Mouse (Mus musculus): ENCODE results near the gene Mad1l1. TPM values are rescaled to one million over a fixed set of nuclear protein-coding genes. Genes with fewer than 3 reads are reported as not detected.

Gene Mad1l1
- polyA plus RNA-seq, 1 experiment from 2014 or later, result 39.1 TPM

GRCm38 (mm10) chr5:140249359-140250062, 71.8 kb downstream of the Mad1l1 start:
- no peak for ATAC-seq (ENCODE audit: insufficient number of reproducible peaks, insufficient read depth, low FRiP score, low read depth)
- no peak overlapping the region for H3K27ac ChIP-seq (ENCODE audit: low read length)
- H3K27me3 ChIP-seq (ENCODE audit: control insufficient read depth, insufficient read depth, low read length), result no peaks in the 10 kb centered on the region
- no peak overlapping the region for H3K4me3 ChIP-seq (ENCODE audit: low read depth, low read length)
- no peaks in the 10 kb centered on the region; the same call in 1 of the 2 replicates for H3K36me3 ChIP-seq (ENCODE audit: control insufficient read depth, insufficient read depth, low read length)
- no peak overlapping the region for H3K4me2 ChIP-seq (replicated peaks; ENCODE audit: low read depth, low read length)
- H3K9ac ChIP-seq (replicated peaks; ENCODE audit: low read depth, low read length), result no peak overlapping the region
- no peaks in the 10 kb centered on the region for H3K4me1 ChIP-seq (ENCODE audit: control insufficient read depth, insufficient read depth, low read length)
- no peaks in the 10 kb centered on the region for H3K9me3 ChIP-seq (ENCODE audit: control insufficient read depth, low read depth, low read length)
- WGBS, result 84% methylated on average over 6 of the region's 6 CpGs

- Histone ChIP-seq H3K4me2 (replicated peaks; ENCODE audit: low read depth, low read length) (no peak overlapping the region), H3K4me3 (ENCODE audit: low read depth, low read length) (no peak overlapping the region), H3K36me3 (ENCODE audit: control insufficient read depth, insufficient read depth, low read length) (no peaks in the 10 kb centered on the region; the same call in 1 of the 2 replicates), H3K27ac (ENCODE audit: low read length) (no peak overlapping the region), H3K9ac (replicated peaks; ENCODE audit: low read depth, low read length) (no peak overlapping the region), H3K27me3 (ENCODE audit: control insufficient read depth, insufficient read depth, low read length) (no peaks in the 10 kb centered on the region), H3K4me1 (ENCODE audit: control insufficient read depth, insufficient read depth, low read length) (no peaks in the 10 kb centered on the region), H3K9me3 (ENCODE audit: control insufficient read depth, low read depth, low read length) (no peaks in the 10 kb centered on the region)
- no peak for ATAC-seq (ENCODE audit: insufficient number of reproducible peaks, insufficient read depth, low FRiP score, low read depth)
- WGBS, result 63% methylated on average over 2 of the region's 2 CpGs
Measured at GRCm38 (mm10) chr5:140248101-140248500, 73.3 kb downstream of the Mad1l1 start.

GRCm38 (mm10) chr5:140240235-140240634, 81.1 kb downstream of the Mad1l1 start:
- no peak overlapping the region for H3K4me3 ChIP-seq (ENCODE audit: low read depth, low read length)
- no peak overlapping the region for H3K4me2 ChIP-seq (replicated peaks; ENCODE audit: low read depth, low read length)
- H3K27ac ChIP-seq (ENCODE audit: low read length), result no peak overlapping the region
- no peaks in the 10 kb centered on the region for H3K27me3 ChIP-seq (ENCODE audit: control insufficient read depth, insufficient read depth, low read length)
- no peaks in the 10 kb centered on the region for H3K4me1 ChIP-seq (ENCODE audit: control insufficient read depth, insufficient read depth, low read length)
- H3K9ac ChIP-seq (replicated peaks; ENCODE audit: low read depth, low read length), result no peak overlapping the region
- no peaks in the 10 kb centered on the region for H3K9me3 ChIP-seq (ENCODE audit: control insufficient read depth, low read depth, low read length)
- H3K36me3 ChIP-seq (ENCODE audit: control insufficient read depth, insufficient read depth, low read length), result no peaks in the 10 kb centered on the region
- WGBS, result 93% methylated on average over 3 of the region's 3 CpGs
- no peak for ATAC-seq (ENCODE audit: insufficient number of reproducible peaks, insufficient read depth, low FRiP score, low read depth)

- Histone ChIP-seq H3K9ac (replicated peaks; ENCODE audit: low read depth, low read length) (no peak overlapping the region), H3K4me2 (replicated peaks; ENCODE audit: low read depth, low read length) (no peak overlapping the region), H3K4me1 (ENCODE audit: control insufficient read depth, insufficient read depth, low read length) (no peaks in the 10 kb centered on the region), H3K27me3 (ENCODE audit: control insufficient read depth, insufficient read depth, low read length) (no peaks in the 10 kb centered on the region), H3K36me3 (ENCODE audit: control insufficient read depth, insufficient read depth, low read length) (no peaks in the 10 kb centered on the region), H3K27ac (ENCODE audit: low read length) (no peak overlapping the region), H3K4me3 (ENCODE audit: low read depth, low read length) (no peak overlapping the region), H3K9me3 (ENCODE audit: control insufficient read depth, low read depth, low read length) (no peaks in the 10 kb centered on the region)
- WGBS, result 75% methylated on average over 3 of the region's 3 CpGs
- no peak for ATAC-seq (ENCODE audit: insufficient number of reproducible peaks, insufficient read depth, low FRiP score, low read depth)
Measured at GRCm38 (mm10) chr5:140238880-140239279, 82.5 kb downstream of the Mad1l1 start.

- H3K4me2 ChIP-seq (replicated peaks; ENCODE audit: low read depth, low read length), result no peak overlapping the region
- 77% methylated on average over 6 of the region's 6 CpGs for WGBS
- no peak overlapping the region for H3K27ac ChIP-seq (ENCODE audit: low read length)
- no peaks in the 10 kb centered on the region for H3K36me3 ChIP-seq (ENCODE audit: control insufficient read depth, insufficient read depth, low read length)
- no peak overlapping the region for H3K9ac ChIP-seq (replicated peaks; ENCODE audit: low read depth, low read length)
- ATAC-seq (ENCODE audit: insufficient number of reproducible peaks, insufficient read depth, low FRiP score, low read depth), result no peak
- no peaks in the 10 kb centered on the region for H3K27me3 ChIP-seq (ENCODE audit: control insufficient read depth, insufficient read depth, low read length)
- H3K4me3 ChIP-seq (ENCODE audit: low read depth, low read length), result no peak overlapping the region
- no peaks in the 10 kb centered on the region for H3K4me1 ChIP-seq (ENCODE audit: control insufficient read depth, insufficient read depth, low read length)
- no peaks in the 10 kb centered on the region for H3K9me3 ChIP-seq (ENCODE audit: control insufficient read depth, low read depth, low read length)
Measured at GRCm38 (mm10) chr5:140230818-140231217, 90.5 kb downstream of the Mad1l1 start.

GRCm38 (mm10) chr5:140228306-140228705, 93.0 kb downstream of the Mad1l1 start:
- Histone ChIP-seq H3K9me3 (ENCODE audit: control insufficient read depth, low read depth, low read length) (no peaks in the 10 kb centered on the region), H3K4me2 (replicated peaks; ENCODE audit: low read depth, low read length) (no peak overlapping the region), H3K36me3 (ENCODE audit: control insufficient read depth, insufficient read depth, low read length) (no peaks in the 10 kb centered on the region), H3K27ac (ENCODE audit: low read length) (no peak overlapping the region), H3K27me3 (ENCODE audit: control insufficient read depth, insufficient read depth, low read length) (no peaks in the 10 kb centered on the region), H3K4me3 (ENCODE audit: low read depth, low read length) (no peak overlapping the region), H3K4me1 (ENCODE audit: control insufficient read depth, insufficient read depth, low read length) (no peaks in the 10 kb centered on the region), H3K9ac (replicated peaks; ENCODE audit: low read depth, low read length) (no peak overlapping the region)
- ATAC-seq (ENCODE audit: insufficient number of reproducible peaks, insufficient read depth, low FRiP score, low read depth), result no peak
- WGBS, result 85% methylated on average over 3 of the region's 3 CpGs

- no peaks in the 10 kb centered on the region; the same call in 1 of the 2 replicates for H3K36me3 ChIP-seq (ENCODE audit: control insufficient read depth, insufficient read depth, low read length)
- 75% methylated on average over 3 of the region's 3 CpGs for WGBS
- H3K4me2 ChIP-seq (replicated peaks; ENCODE audit: low read depth, low read length), result no peak overlapping the region
- no peak overlapping the region for H3K9ac ChIP-seq (replicated peaks; ENCODE audit: low read depth, low read length)
- H3K27me3 ChIP-seq (ENCODE audit: control insufficient read depth, insufficient read depth, low read length), result no peaks in the 10 kb centered on the region
- no peaks in the 10 kb centered on the region for H3K4me1 ChIP-seq (ENCODE audit: control insufficient read depth, insufficient read depth, low read length)
- H3K4me3 ChIP-seq (ENCODE audit: low read depth, low read length), result no peak overlapping the region
- no peak for ATAC-seq (ENCODE audit: insufficient number of reproducible peaks, insufficient read depth, low FRiP score, low read depth)
- no peak overlapping the region for H3K27ac ChIP-seq (ENCODE audit: low read length)
- H3K9me3 ChIP-seq (ENCODE audit: control insufficient read depth, low read depth, low read length), result no peaks in the 10 kb centered on the region
Measured at GRCm38 (mm10) chr5:140226871-140227270, 94.5 kb downstream of the Mad1l1 start.

GRCm38 (mm10) chr5:140225881-140226280, 95.5 kb downstream of the Mad1l1 start:
- no peak overlapping the region for H3K27ac ChIP-seq (ENCODE audit: low read length)
- WGBS, result 81% methylated on average over 2 of the region's 2 CpGs
- no peaks in the 10 kb centered on the region for H3K9me3 ChIP-seq (ENCODE audit: control insufficient read depth, low read depth, low read length)
- ATAC-seq (ENCODE audit: insufficient number of reproducible peaks, insufficient read depth, low FRiP score, low read depth), result no peak
- no peak overlapping the region for H3K4me2 ChIP-seq (replicated peaks; ENCODE audit: low read depth, low read length)
- H3K9ac ChIP-seq (replicated peaks; ENCODE audit: low read depth, low read length), result no peak overlapping the region
- no peaks in the 10 kb centered on the region for H3K27me3 ChIP-seq (ENCODE audit: control insufficient read depth, insufficient read depth, low read length)
- H3K4me1 ChIP-seq (ENCODE audit: control insufficient read depth, insufficient read depth, low read length), result no peaks in the 10 kb centered on the region
- H3K4me3 ChIP-seq (ENCODE audit: low read depth, low read length), result no peak overlapping the region
- no peaks in the 10 kb centered on the region; the same call in 1 of the 2 replicates for H3K36me3 ChIP-seq (ENCODE audit: control insufficient read depth, insufficient read depth, low read length)

GRCm38 (mm10) chr5:140225103-140225502, 96.2 kb downstream of the Mad1l1 start:
- Histone ChIP-seq H3K4me2 (replicated peaks; ENCODE audit: low read depth, low read length) (no peak overlapping the region), H3K9ac (replicated peaks; ENCODE audit: low read depth, low read length) (no peak overlapping the region), H3K27ac (ENCODE audit: low read length) (no peak overlapping the region), H3K4me3 (ENCODE audit: low read depth, low read length) (no peak overlapping the region), H3K27me3 (ENCODE audit: control insufficient read depth, insufficient read depth, low read length) (no peaks in the 10 kb centered on the region), H3K36me3 (ENCODE audit: control insufficient read depth, insufficient read depth, low read length) (no peaks in the 10 kb centered on the region; the same call in 1 of the 2 replicates), H3K4me1 (ENCODE audit: control insufficient read depth, insufficient read depth, low read length) (no peaks in the 10 kb centered on the region), H3K9me3 (ENCODE audit: control insufficient read depth, low read depth, low read length) (no peaks in the 10 kb centered on the region)
- WGBS, result 80% methylated on average over 2 of the region's 2 CpGs
- no peak for ATAC-seq (ENCODE audit: insufficient number of reproducible peaks, insufficient read depth, low FRiP score, low read depth)

Data from stomach, embryonic 14.5 days (tissue).